Mouse (Mus musculus): ENCODE measurements around the gene Mthfr. TPM values are rescaled to one million over a fixed set of nuclear protein-coding genes. Genes with fewer than 3 reads are reported as not detected.

Mthfr gene
- polyA plus RNA-seq, 1 experiment = 31.8 TPM

DNA sequence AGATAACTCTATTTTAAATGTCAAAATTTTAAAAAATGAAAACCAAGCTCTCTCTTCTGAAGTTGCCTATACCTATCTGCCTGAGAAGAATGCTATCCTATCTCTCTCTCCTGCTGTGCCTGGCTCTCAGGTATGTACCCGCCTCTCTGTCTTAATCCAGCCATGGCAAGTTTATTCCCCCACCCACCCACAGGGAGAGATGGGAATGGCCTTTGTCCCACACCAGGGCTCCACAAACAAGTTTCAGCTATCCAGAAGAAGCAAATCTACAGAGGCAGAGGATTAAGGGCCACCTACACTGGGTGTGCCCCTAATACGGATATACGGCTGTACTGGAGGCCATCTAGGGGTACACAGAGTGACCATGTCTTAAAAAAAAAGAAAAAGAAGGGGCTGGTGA lies 3.4 kb upstream of the Mthfr start:
- no peaks in the 10 kb centered on the region for H3K27me3 ChIP-seq (ENCODE audit: control insufficient read depth, insufficient read depth, insufficient read length)
- H3K36me3 ChIP-seq (ENCODE audit: control insufficient read depth, insufficient read depth) = no peaks in the 10 kb centered on the region
- H3K4me2 ChIP-seq (ENCODE audit: low read depth) = no peak overlapping the region
- TF ChIP-seq MYOD1 (IDR thresholded peaks at IDR 0.05; ENCODE audit: control insufficient read depth in 1 of 3, insufficient read length in 2 of 3, low read depth in 2 of 3) (no peak), E2F4 (IDR thresholded peaks at IDR 0.05; ENCODE audit: insufficient read depth) (no peak), POLR2AphosphoS2 (IDR thresholded peaks at IDR 0.05; ENCODE audit: insufficient read length, low read depth) (no peak), MYOG (IDR thresholded peaks at IDR 0.05; ENCODE audit: control insufficient read depth in 1 of 3, insufficient read depth in 1 of 3, insufficient read length in 2 of 3, low read depth in 2 of 3) (no peak), MAX (IDR thresholded peaks at IDR 0.05; ENCODE audit: low read depth) (no peak)
- H3K79me2 ChIP-seq (ENCODE audit: control insufficient read depth, insufficient read depth) = peaks cover 28% of the 10 kb centered on the region
- H3ac ChIP-seq (ENCODE audit: control insufficient read depth, insufficient read length) = no peak overlapping the region
- no peak overlapping the region for H3K4me3 ChIP-seq

DNA sequence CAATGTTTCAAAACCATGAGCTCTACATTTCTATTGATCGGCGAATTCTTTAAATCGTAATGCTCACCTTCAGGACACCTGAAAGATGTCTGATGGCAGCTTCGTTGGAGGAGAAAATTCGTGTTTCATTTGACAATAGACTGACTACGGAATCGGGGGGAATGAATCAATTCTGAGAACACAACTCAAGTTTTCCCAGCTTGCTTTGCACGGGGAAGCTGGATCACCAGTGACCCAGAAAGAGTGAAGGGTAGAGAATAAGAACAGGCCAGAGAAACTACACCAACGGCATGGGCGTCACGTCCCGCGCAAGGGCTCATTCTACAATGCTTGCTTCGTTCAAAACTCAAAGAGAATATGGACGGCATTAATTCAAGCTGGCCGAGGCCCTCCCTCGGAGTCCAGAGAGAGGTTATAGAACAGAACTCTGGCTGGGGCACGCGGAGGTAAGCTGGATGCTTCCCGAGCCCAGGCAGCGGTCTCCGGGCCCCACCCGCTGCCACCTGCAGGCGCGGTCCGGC lies 738 bp upstream of the Mthfr start:
- peak overlapping the region; percentile 71 for H3ac ChIP-seq (ENCODE audit: control insufficient read depth, insufficient read length)
- H3K79me2 ChIP-seq (ENCODE audit: control insufficient read depth, insufficient read depth) = peaks cover 47% of the 10 kb centered on the region
- peak overlapping the region; percentile 88 for H3K4me3 ChIP-seq
- H3K4me2 ChIP-seq (ENCODE audit: low read depth) = peak overlapping the region; percentile 80
- peak in 1 of 3 experiments; percentile 18 for TF ChIP-seq MYOD1 (IDR thresholded peaks at IDR 0.05; ENCODE audit: control insufficient read depth in 1 of 3, insufficient read length in 2 of 3, low read depth in 2 of 3)
- TF ChIP-seq MYOG (IDR thresholded peaks at IDR 0.05; ENCODE audit: control insufficient read depth in 1 of 3, insufficient read depth in 1 of 3, insufficient read length in 2 of 3, low read depth in 2 of 3) = no peak
- H3K27me3 ChIP-seq (ENCODE audit: control insufficient read depth, insufficient read depth, insufficient read length) = no peaks in the 10 kb centered on the region
- H3K36me3 ChIP-seq (ENCODE audit: control insufficient read depth, insufficient read depth) = peaks cover 10% of the 10 kb centered on the region

DNA sequence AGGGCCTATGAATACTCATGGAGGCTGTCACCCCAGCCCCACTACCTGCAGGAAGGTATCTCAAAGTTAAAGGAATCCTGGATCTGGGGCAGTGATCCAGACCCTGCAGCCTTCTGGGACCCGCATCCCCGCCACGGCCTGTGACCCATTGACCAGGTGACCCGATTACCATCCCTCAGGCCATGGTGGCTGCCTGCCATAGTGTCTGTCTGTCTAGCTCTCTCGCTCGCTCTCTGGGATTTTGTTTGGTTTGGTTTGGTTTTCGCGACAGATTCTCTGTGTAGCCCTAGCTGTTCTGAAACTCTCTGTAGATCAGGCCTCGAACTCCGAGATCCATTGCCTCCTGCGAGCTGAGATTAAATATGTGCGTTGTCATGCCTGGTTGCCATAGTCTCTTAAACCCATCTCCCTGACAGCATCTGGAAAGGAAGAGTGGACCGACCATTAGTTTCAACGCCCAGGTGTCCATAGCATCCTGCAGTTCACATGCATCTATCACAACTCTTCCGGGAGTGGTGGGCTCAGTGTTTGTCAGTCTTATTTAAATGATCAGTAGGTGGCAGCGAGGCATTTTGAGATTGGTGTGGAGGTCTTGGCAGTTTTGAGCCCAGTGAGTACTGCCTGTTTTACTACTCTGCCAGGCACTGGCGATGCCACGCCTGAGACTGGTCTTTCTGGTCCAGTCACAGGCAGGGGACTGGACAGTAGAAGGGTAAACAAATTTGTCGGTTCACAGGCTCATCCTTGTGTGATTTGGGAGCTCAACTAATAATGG lies 564 bp downstream of the Mthfr start:
- Histone ChIP-seq H3K27me3 (ENCODE audit: control insufficient read depth, insufficient read depth, insufficient read length) (no peaks in the 10 kb centered on the region), H3K79me2 (ENCODE audit: control insufficient read depth, insufficient read depth) (peaks cover 47% of the 10 kb centered on the region)

DNA sequence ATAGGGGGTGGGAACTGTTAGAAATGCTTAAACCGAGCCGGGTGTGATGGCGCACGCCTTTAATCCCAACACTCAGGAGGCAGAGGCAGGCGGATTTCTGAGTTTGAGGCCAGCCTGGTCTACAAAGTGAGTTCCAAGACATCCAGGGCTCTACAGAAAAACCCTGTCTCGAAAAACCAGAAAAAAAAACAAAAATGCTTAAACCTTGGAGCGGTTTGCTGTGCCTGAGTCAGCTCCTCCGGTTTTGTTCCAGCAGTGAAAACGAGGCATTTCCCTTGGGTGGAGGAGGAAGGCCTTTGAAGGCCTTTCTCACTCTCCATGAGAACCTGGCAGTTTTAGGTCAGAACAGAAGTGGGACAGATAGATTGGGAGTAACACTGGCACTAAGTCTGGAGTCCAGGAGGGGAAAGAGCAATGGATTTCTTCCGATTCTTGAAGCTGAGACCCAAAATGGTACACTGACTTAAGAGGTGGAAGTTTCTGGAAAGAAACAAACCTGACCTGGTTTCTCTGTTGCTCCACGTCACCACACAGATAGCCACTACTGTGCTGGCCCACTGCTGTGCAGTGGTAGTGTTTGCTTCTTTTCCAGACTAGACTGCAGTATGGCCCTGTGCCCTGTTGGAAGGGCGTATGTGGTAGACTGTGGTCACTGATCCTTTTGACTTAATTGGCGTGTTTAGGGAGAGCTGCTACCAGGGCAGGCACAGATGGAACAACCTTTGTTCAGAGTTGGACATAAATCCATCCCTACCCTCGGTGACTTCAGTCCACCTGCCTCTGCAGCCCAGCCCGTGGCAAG lies 1.4 kb downstream of the Mthfr start:
- Histone ChIP-seq H3K4me3 (peak overlapping the region; percentile 88), H3K4me2 (ENCODE audit: low read depth) (peak overlapping the region; percentile 94), H3K36me3 (ENCODE audit: control insufficient read depth, insufficient read depth) (peaks cover 19% of the 10 kb centered on the region), H3K27me3 (ENCODE audit: control insufficient read depth, insufficient read depth, insufficient read length) (no peaks in the 10 kb centered on the region), H3ac (ENCODE audit: control insufficient read depth, insufficient read length) (peak overlapping the region; percentile 71), H3K79me2 (ENCODE audit: control insufficient read depth, insufficient read depth) (peaks cover 47% of the 10 kb centered on the region)
- TF ChIP-seq POLR2A (IDR thresholded peaks at IDR 0.05; ENCODE audit: insufficient read length, low read depth) (no peak), CEBPB (IDR thresholded peaks at IDR 0.05; ENCODE audit: insufficient read depth, poor library complexity, severe bottlenecking) (no peak), POLR2AphosphoS2 (IDR thresholded peaks at IDR 0.05; ENCODE audit: insufficient read length, low read depth) (peak; percentile 1), REST (IDR thresholded peaks at IDR 0.05; ENCODE audit: insufficient read depth, insufficient read length) (no peak), USF1 (IDR thresholded peaks at IDR 0.05; ENCODE audit: low read depth) (no peak)

More for the DNA sequence above, 564 bp downstream of the Mthfr start:
- Histone ChIP-seq H3K4me3 (peak overlapping the region; percentile 88), H3K4me2 (ENCODE audit: low read depth) (peak overlapping the region; percentile 94), H3K36me3 (ENCODE audit: control insufficient read depth, insufficient read depth) (peaks cover 15% of the 10 kb centered on the region), H3ac (ENCODE audit: control insufficient read depth, insufficient read length) (peak overlapping the region; percentile 71)
- no peak for TF ChIP-seq POLR2AphosphoS2 (IDR thresholded peaks at IDR 0.05; ENCODE audit: insufficient read length, low read depth)
- TF ChIP-seq POLR2A (IDR thresholded peaks at IDR 0.05; ENCODE audit: insufficient read length, low read depth) = peak; percentile 34

DNA sequence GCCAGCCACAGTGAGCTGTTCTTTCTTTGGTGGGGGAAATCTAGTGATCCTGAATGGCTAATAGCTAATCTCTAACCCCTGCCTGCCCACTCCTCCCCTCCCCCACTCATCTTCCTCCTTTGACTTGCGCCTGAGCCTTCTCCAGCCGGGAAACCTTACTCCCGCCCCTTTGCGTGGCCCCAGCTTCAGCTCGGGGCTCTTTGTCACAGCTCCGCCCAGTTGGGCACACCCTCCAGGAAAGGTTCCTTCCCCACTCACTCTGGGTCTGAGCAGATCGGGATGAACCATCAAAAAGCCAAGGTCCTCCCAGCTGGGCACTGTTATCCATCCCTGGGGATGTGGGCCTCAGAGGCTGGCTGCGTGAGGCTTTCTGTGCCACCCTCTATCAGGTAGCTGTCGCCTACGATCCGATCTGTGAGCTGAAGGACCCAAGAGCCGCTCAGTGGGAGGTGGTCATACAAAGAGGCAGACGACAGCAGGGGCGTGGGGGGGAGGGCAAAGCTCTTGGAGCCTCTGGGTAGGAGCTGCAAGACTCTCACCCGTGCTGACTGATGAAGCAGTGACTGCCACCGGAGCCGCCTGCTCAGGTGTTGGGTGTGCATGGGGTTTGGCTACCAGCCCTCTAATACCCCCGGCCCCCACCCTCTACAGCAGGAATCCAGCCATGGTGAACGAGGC lies 2.2 kb downstream of the Mthfr start:
- TF ChIP-seq POLR2AphosphoS2 (IDR thresholded peaks at IDR 0.05; ENCODE audit: insufficient read length, low read depth) (peak; percentile 6), SRF (IDR thresholded peaks at IDR 0.05; ENCODE audit: control insufficient read depth, insufficient read length, low read depth) (no peak)
- H3K36me3 ChIP-seq (ENCODE audit: control insufficient read depth, insufficient read depth) = peaks cover 22% of the 10 kb centered on the region
- no peaks in the 10 kb centered on the region for H3K27me3 ChIP-seq (ENCODE audit: control insufficient read depth, insufficient read depth, insufficient read length)
- H3K79me2 ChIP-seq (ENCODE audit: control insufficient read depth, insufficient read depth) = peaks cover 45% of the 10 kb centered on the region
- peak overlapping the region; percentile 94 for H3K4me2 ChIP-seq (ENCODE audit: low read depth)
- H3ac ChIP-seq (ENCODE audit: control insufficient read depth, insufficient read length) = peak overlapping the region; percentile 71
- H3K4me3 ChIP-seq = peak overlapping the region; percentile 88

All from myocyte (in vitro differentiated cells).